Mouse (Mus musculus): ENCODE data around the gene Aebp1. TPM values are rescaled to one million over a fixed set of nuclear protein-coding genes. Genes with fewer than 3 reads are reported as not detected.

The Aebp1 gene
- polyA plus RNA-seq (2012; rRNA removed) = 18.5 and 22.9 TPM in 2 replicates

DNA sequence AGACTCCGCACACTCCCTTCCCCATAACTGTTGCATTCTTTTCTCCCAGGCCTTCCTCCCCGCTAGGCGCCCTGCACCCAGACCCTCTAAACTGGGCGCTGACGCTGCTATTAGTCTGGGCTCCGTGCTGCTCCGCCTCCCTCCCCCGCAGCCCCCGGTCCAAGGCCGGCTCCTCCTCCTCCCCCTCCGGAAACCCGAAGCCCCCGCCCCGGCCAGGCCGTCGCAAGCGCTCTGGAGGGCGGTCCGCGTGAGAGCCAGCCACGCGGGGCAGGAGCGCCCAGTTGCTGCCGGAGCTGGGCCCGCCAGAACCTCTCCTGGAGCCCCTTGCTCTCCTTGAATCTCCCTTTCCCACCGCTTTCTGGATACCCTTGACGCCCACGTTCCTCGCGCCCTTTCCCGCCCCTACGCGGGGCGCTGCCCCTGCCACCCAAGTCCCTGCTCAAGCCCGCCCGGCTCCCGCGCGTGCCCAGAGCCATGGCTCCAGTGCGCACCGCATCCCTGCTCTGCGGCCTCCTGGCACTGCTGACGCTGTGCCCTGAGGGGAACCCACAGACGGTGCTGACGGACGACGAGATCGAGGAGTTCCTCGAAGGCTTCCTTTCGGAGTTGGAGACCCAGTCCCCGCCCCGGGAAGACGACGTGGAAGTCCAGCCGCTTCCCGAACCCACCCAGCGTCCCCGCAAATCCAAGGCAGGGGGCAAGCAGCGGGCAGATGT is at the start of gene Aebp1:
Aebp1 (plus strand) TSS at position 270 of the 716 bp plus-strand sequence.
- no peaks in the 10 kb centered on the region for H3K36me3 ChIP-seq (ENCODE audit: control insufficient read depth, insufficient read depth, low read length)
- TF ChIP-seq CTCF (IDR thresholded peaks at IDR 0.05; ENCODE audit: borderline replicate concordance, control insufficient read depth, extremely low read depth, insufficient read depth, low read length, poor library complexity) (no peak), POLR2A (IDR thresholded peaks at IDR 0.05; ENCODE audit: control insufficient read depth, extremely low read depth, insufficient read depth, low read length, poor library complexity) (no peak)
- peaks cover 14% of the 10 kb centered on the region for H3K27me3 ChIP-seq (ENCODE audit: control insufficient read depth, insufficient read depth, low read length)
- DNase-seq = peak; percentile 18
- H3K27ac ChIP-seq (ENCODE audit: control insufficient read depth, insufficient read depth, low read length) = no peak within 1 kb of the TSS
- H3K4me1 ChIP-seq (replicated peaks; ENCODE audit: control insufficient read depth, insufficient read depth, low read length) = peaks cover 12% of the 10 kb centered on the region
- peak within 1 kb of the TSS; percentile 30 for H3K4me3 ChIP-seq (ENCODE audit: control insufficient read depth, insufficient read depth, low read length)
- WGBS = 5% methylated on average over 59 of the region's 59 CpGs

DNA sequence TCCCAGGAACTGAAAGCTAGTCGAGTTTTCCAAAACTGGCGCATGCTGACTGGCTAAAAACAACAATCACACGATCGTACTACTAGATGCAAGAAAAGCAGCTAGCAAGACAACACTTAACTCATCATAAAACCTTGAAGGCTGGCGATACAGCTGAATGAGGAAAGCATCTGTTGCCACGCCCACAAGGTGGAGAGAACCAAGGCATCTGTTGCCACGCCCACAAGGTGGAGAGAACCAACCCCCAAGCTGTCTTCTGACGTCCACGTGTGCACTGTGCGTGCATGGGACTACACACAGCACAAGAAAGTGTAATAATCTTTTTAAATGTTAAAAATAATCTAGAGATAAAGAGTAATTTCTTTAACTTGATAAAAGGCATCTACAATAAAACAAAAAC is 48.4 kb upstream of the Aebp1 start:
- H3K36me3 ChIP-seq (ENCODE audit: control insufficient read depth, insufficient read depth, low read length) = no peaks in the 10 kb centered on the region
- no peaks in the 10 kb centered on the region for H3K4me1 ChIP-seq (replicated peaks; ENCODE audit: control insufficient read depth, insufficient read depth, low read length)
- H3K27me3 ChIP-seq (ENCODE audit: control insufficient read depth, insufficient read depth, low read length) = no peaks in the 10 kb centered on the region
- no peak for DNase-seq
- TF ChIP-seq POLR2A (IDR thresholded peaks at IDR 0.05; ENCODE audit: control insufficient read depth, extremely low read depth, insufficient read depth, low read length, poor library complexity) (no peak), CTCF (IDR thresholded peaks at IDR 0.05; ENCODE audit: borderline replicate concordance, control insufficient read depth, extremely low read depth, insufficient read depth, low read length, poor library complexity) (no peak)
- no peak overlapping the region for H3K27ac ChIP-seq (ENCODE audit: control insufficient read depth, insufficient read depth, low read length)
- no peak overlapping the region for H3K4me3 ChIP-seq (ENCODE audit: control insufficient read depth, insufficient read depth, low read length)
- WGBS = 90% methylated on average over 10 of the region's 10 CpGs

DNA sequence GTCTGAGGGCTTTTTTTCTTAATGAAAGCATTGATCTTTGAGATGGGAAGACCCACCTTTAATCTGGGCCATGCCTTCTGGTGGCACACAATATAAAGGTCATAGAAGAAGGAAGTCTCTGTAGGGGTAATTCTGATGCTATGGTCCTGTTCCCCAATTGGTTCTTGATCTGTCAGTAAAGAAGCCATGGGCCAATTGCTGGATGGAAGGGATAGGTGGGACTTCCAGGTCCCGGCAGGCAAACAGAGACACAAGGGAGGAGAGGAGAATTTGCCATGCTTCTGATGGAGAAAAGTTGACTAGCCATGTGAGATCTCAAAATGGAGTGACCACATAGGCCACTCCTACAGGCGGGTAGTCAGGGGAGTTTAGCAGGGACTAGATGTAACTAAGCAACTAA is 42.5 kb upstream of the Aebp1 start:
- Histone ChIP-seq H3K27ac (ENCODE audit: control insufficient read depth, insufficient read depth, low read length) (no peak overlapping the region), H3K27me3 (ENCODE audit: control insufficient read depth, insufficient read depth, low read length) (no peaks in the 10 kb centered on the region), H3K36me3 (ENCODE audit: control insufficient read depth, insufficient read depth, low read length) (no peaks in the 10 kb centered on the region), H3K4me1 (replicated peaks; ENCODE audit: control insufficient read depth, insufficient read depth, low read length) (no peaks in the 10 kb centered on the region), H3K4me3 (ENCODE audit: control insufficient read depth, insufficient read depth, low read length) (no peak overlapping the region)
- no peak for TF ChIP-seq CTCF (IDR thresholded peaks at IDR 0.05; ENCODE audit: borderline replicate concordance, control insufficient read depth, extremely low read depth, insufficient read depth, low read length, poor library complexity)
- no peak for TF ChIP-seq POLR2A (IDR thresholded peaks at IDR 0.05; ENCODE audit: control insufficient read depth, extremely low read depth, insufficient read depth, low read length, poor library complexity)
- WGBS = 85% methylated on average over 2 of the region's 2 CpGs
- DNase-seq = no peak

DNA sequence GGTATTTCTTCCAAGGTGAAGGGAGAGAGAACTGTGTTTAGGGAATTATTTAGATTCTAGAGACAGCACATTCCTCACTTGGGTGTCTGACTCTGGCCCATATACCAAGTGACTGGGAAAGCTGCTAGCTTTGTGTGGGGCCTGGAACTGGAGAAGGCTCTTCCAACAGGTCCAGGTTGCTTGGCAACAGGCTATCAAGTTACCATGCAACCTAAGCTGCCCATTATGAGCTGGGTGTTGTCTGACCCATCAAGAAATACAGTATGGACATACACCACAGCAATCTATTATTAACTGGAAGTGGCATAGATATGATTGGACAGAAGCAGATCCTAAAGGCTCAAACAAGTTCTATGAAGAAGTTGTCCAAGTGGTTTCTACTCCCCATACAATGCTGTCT is 36.3 kb upstream of the Aebp1 start:
- Histone ChIP-seq H3K36me3 (ENCODE audit: control insufficient read depth, insufficient read depth, low read length) (peaks cover 4% of the 10 kb centered on the region; the same call in 1 of the 2 replicates), H3K4me1 (replicated peaks; ENCODE audit: control insufficient read depth, insufficient read depth, low read length) (peaks cover 7% of the 10 kb centered on the region), H3K27ac (ENCODE audit: control insufficient read depth, insufficient read depth, low read length) (no peak overlapping the region), H3K4me3 (ENCODE audit: control insufficient read depth, insufficient read depth, low read length) (no peak overlapping the region), H3K27me3 (ENCODE audit: control insufficient read depth, insufficient read depth, low read length) (no peaks in the 10 kb centered on the region)
- TF ChIP-seq POLR2A (IDR thresholded peaks at IDR 0.05; ENCODE audit: control insufficient read depth, extremely low read depth, insufficient read depth, low read length, poor library complexity) (no peak), CTCF (IDR thresholded peaks at IDR 0.05; ENCODE audit: borderline replicate concordance, control insufficient read depth, extremely low read depth, insufficient read depth, low read length, poor library complexity) (no peak)
- DNase-seq = no peak

DNA sequence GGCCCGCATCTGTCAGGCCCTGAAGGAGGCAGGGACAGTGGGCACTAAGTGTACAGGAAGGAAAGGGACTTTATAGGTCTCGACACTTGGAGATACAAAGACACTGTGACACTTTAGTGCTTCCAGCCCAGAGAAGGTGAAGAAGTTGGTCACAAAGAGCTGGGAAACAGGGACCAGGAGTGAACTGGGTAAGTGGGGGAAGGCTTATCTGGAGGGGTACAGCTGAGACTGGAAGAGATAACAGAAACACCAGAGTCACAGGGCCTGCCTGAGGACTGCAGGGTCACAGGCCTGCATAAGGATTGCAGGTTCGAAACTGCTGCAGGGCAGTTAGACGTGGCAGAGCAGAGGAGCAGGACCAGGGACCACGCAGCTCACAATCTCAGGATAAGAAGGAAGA is 33.8 kb upstream of the Aebp1 start:
- TF ChIP-seq CTCF (IDR thresholded peaks at IDR 0.05; ENCODE audit: borderline replicate concordance, control insufficient read depth, extremely low read depth, insufficient read depth, low read length, poor library complexity) = no peak
- TF ChIP-seq POLR2A (IDR thresholded peaks at IDR 0.05; ENCODE audit: control insufficient read depth, extremely low read depth, insufficient read depth, low read length, poor library complexity) = no peak
- no peak for DNase-seq
- no peak overlapping the region for H3K4me3 ChIP-seq (ENCODE audit: control insufficient read depth, insufficient read depth, low read length)
- H3K4me1 ChIP-seq (replicated peaks; ENCODE audit: control insufficient read depth, insufficient read depth, low read length) = peaks cover 7% of the 10 kb centered on the region
- WGBS = 99% methylated on average over 5 of the region's 5 CpGs
- peaks cover 4% of the 10 kb centered on the region; the same call in 1 of the 2 replicates for H3K36me3 ChIP-seq (ENCODE audit: control insufficient read depth, insufficient read depth, low read length)
- no peaks in the 10 kb centered on the region for H3K27me3 ChIP-seq (ENCODE audit: control insufficient read depth, insufficient read depth, low read length)
- H3K27ac ChIP-seq (ENCODE audit: control insufficient read depth, insufficient read depth, low read length) = no peak overlapping the region

DNA sequence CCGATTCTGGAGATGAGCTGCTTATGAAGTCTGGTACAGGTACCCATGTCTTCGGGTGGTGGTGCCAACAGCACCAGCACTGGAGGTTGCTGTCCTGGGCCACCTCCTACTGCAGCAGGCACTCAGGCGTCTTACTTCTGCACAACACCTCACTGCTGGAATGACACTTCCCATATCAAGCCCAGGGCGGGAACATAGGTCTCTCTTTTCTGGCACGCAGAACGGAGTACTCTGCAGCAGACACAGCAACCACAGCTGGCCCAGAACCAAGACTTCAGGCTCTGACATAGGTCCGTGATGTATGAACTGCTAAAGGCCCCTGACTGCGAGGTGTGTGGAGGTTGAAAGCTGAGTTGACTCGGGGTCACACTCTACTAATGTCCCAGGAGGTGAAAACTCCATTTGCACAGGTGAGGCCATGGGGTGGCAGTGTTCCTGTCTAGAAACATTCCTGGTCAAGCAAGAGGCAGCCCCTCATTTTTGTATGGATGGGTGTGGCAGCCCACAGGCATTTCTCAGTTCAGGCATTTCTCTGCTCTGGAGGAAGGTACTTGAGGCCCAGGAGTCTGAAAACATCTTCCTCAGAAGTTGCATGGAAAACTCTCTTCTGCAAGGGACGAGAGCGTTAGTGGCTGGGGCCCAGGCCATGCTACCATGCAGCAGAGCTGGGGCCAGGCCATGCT is 33.1 kb upstream of the Aebp1 start:
- H3K36me3 ChIP-seq (ENCODE audit: control insufficient read depth, insufficient read depth, low read length) = peaks cover 4% of the 10 kb centered on the region; the same call in 1 of the 2 replicates
- H3K4me3 ChIP-seq (ENCODE audit: control insufficient read depth, insufficient read depth, low read length) = no peak overlapping the region
- WGBS = 80% methylated on average over 11 of the region's 11 CpGs
- H3K27me3 ChIP-seq (ENCODE audit: control insufficient read depth, insufficient read depth, low read length) = no peaks in the 10 kb centered on the region
- DNase-seq = no peak
- TF ChIP-seq CTCF (IDR thresholded peaks at IDR 0.05; ENCODE audit: borderline replicate concordance, control insufficient read depth, extremely low read depth, insufficient read depth, low read length, poor library complexity) = no peak
- TF ChIP-seq POLR2A (IDR thresholded peaks at IDR 0.05; ENCODE audit: control insufficient read depth, extremely low read depth, insufficient read depth, low read length, poor library complexity) = no peak
- no peak overlapping the region for H3K27ac ChIP-seq (ENCODE audit: control insufficient read depth, insufficient read depth, low read length)
- H3K4me1 ChIP-seq (replicated peaks; ENCODE audit: control insufficient read depth, insufficient read depth, low read length) = peaks cover 7% of the 10 kb centered on the region
